Mouse (Mus musculus): Measurements from ENCODE around the gene Ptprj.

- TF ChIP-seq CTCF (conservative IDR thresholded peaks at IDR 0.05; ENCODE audit: insufficient read depth, insufficient read length, low read depth, low read length) (peak; percentile 29; the same call in 1 of the 2 replicates), POLR2A (IDR thresholded peaks at IDR 0.05; ENCODE audit: low read depth, low read length) (no peak)
Observed at GRCm38 (mm10) chr2:90579728-90580235, 665 bp downstream of the Ptprj start.

All from kidney, adult 2 months (tissue).